Mouse (Mus musculus) left cerebral cortex, adult 8-10 months (tissue): ENCODE results near the gene Sult6b2. TPM values are rescaled to one million over a fixed set of nuclear protein-coding genes. Genes with fewer than 3 reads are reported as not detected.

Experiments
- DNase-seq, 2 experiments: peaks; one replicate each; pipeline ENCODE4 v3.0.0; 2022; ENCODE audit warnings: low spot score in 2 of 2
- total RNA-seq, 4 experiments: library from RNA; stranded (reverse); gene quantifications; 2 replicates each; pipeline ENCODE4 v1.2.4; 2022

The Sult6b2 gene
- total RNA-seq, 4 experiments from 2014 or later, result 0.16 to 0.30 (median 0.25) TPM; not detected in 1

DNA sequence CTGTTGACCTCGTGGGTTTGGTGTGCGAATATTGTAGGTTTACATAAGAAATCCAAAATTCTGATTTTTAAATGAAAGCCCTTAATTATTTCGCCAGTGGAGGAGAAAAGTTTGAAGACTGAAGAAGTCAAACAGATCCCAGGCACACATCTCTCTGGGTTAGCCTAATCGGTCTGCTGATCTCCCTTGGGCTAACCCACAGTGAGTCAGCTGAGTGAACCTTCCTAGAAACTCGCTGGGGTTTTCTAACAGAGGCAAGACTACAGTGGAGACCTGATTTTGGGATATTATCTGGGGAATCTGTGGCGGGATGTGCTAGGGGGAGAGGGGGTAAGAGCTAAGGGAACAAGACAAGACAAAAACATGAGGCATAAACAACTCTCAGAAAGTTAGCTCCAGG is 5.9 kb upstream of the Sult6b2 start:
- no peak for DNase-seq

DNA sequence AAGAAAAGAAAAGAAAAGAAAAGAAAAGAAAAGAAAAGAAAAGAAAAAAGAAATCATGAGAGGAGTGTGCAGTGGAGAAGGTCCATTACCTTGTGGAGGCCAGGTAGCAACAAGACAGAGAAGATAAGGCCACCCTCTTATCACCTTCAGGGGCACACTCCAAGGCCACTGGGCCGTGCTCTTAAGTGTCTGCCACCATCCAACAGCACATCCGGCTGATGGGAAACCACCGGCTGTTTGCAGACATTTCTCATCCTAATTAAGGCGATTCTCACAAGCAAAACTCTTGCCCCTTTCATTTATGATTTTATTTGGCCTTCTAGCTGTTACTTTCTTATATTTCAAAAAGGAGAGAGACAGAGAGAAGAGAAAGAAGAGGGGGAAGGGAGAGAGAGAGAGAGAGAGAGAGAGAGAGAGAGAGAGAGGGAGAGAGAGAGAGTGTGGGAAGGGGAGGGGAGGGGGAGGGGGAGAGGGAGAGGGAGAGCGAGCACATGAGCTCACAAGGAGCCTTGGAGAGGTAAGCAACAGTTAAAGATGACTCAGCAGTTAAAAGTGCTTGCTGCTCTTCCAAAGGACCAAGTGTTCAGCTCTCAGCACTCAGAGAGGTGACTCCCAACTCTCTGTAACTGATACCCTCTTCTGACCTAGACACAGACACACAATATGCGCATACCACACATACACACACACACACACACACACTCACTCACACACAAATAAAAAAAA is 5.2 kb upstream of the Sult6b2 start:
- no peak for DNase-seq

DNA sequence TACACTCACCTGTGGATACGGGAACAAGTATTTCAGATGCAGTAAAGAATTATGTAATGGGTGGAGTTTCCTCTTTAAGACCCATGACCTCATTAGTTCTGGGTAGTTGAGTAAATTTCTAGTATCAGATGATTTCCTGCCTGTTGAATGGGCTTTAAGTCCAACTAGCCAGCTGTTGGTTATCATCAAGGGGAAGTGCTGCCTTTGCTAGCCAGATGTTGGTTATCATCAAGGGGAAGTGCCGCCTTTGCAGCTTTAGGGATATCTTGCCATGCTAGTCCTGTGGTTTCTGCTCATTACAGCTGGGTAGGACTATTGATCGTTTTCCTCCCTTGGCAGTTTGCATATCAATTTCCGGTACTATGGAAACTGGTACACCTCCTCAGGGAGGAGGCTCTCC is 2.0 kb upstream of the Sult6b2 start:
- DNase-seq, result no peak

DNA sequence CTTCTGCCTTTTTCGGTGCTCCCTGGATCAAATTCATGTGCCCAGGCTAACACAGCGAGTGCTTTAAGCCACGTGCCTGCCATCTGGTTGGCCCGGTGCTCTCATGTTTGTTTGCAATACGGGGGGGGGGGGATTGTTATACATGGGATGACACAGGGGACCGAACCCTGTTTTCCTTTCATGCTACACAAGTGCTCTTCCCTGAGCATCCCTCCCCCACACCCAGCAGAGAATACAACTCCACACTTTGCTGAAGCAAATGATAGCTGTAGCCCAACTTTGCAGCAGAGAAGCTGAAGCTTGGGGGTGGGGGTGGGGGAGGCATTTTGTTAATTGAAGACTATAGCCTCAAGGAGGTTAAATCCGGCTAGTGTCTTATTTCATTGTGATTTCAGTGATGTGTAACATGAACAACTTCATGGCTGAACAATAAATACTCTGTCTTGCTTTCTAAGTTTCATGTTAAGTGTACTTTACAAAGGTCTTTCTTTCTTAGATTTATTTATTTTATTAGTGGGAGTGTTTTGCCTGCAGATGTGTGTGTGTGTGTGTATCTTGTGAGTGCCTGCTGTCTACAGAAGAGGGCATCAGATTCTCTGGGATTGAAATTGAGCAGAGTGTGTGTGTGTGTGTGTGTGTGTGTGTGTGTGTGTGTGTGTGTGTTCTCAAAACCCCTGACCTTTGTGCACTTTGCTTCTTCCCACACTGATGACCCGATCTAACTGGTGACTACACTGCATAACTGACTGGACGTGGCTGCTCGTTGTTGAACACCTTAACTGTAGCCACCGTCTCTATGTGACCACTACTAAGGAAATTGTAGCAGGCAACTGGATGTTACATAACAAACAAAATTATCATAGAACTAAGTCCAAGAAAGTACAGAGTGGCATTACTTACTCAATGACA is 1.4 kb downstream of the Sult6b2 start:
- no peak for DNase-seq

DNA sequence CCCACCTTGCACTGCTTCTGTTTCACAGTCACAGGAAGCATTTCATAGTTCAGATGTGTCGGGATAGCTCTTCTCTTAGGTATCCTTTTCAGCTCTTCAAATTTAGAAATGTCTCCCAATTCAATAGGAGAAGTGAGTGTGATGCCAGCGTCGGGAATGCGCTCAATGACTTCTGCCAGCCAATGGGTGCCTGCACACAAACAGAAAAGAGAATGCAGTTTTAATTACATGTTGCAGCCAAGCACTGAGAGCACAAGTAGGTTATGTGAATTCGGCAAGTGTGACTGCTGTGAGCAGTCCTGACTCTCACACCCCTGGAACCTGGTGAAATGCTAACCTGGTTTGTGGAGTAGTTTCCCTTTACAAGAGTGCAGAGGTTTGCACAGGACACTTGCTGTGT is 2.6 kb downstream of the Sult6b2 start:
- DNase-seq, result no peak

DNA sequence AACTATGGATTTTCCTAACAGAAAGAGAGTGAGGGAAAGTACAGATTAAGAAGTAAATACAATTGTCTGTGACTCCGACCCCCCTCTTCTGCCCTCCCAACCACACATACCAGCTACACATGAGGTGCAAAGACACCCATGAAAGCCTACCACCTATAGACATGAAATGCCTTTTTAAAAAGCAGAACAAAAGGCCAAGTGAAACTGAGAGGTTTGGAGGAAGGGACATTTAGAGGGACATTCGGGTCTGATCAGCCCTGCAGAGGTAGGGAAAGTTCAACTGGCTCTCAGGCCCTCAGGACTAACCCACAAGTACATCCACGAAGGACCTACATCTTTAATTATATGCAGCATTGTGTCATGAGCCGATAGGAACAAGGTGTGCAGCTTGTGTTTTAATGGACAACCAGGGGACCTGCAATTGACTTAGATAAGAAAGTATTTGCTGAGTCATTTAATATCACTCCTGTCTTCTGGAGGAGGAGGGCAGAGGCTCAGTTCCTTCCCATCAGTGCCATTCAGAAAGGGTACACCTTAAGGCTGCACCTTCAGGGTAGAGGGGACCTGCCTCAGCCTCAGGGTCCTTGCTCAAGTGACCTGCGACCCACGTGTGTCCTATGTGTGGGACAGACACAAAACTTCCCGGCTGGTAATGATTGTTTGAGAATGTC is 4.5 kb downstream of the Sult6b2 start:
- no peak for DNase-seq

DNA sequence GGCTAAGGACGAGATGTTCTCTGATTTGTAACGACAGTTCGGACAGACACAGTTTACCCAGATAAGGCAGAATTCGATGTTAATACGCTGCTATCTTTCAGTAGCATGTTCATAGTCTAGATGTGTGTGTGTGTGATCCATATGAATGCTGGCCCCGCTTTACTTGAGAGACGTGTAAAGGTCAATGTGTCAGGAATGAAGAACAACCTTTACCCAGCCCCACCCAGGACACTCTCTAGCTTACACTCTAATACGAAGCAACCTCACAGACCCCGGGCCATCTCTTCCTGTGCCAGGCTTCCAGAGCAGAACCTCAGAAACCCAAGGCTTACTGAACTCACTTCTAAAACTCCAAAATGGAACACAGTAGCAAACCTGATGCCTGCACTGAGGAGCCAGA is 5.5 kb downstream of the Sult6b2 start:
- DNase-seq, result no peak

DNA sequence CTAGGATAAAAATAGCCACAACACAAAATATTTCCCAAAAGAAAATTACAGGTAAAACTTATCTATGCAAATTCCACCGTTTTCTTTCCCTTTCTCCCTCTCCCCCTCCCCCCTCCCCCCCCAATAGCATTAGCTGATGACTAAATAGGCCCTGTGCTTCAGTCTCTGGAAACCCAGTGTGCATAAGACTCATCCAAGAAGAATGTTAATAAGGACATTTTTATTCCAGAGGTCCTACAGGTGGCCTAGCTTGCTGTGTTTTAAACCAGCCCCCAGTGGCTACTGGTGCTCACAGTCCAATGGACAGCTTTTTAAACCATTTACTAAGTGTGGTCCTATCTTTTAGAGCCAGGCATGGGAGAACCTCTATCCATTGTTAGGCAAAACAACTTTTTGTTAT is 6.3 kb downstream of the Sult6b2 start:
- DNase-seq, result no peak

DNA sequence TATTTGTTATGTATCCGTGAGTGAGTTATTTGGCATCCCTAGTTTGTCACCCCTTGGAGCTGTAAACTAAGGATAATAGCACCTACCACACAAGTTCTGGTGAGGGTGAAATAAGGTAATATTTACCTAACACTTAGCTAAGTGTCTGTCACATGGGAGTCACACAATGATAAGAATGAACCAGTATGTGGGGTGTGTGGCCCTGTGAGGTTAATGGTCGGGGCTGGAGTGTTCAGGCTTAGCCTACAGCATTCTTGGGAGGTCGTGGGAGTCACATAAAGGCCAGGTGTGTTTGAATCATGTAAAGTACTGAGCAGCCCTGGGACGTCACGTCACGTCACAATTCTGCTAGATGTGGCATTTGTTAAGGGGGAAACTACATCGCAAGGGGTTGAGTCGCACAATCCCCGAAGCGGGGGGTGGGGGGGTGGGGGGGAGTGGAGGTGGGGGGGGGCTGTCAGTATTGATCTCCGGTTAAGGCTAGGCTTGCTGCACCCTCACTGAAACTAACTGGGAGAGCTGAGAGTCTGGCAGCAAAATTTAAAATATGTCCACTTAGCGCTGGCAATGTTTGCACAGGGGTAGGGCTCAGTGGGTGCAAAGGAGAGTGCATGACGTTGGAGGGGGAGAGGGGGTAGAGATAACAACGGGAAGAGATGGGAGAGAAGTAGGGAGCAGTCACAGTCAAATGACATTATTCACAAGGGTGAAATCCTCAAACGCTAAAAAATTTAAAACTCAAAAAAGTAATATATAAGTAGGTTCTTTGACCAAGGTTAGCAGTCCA is 8.5 kb downstream of the Sult6b2 start:
- DNase-seq, result no peak

DNA sequence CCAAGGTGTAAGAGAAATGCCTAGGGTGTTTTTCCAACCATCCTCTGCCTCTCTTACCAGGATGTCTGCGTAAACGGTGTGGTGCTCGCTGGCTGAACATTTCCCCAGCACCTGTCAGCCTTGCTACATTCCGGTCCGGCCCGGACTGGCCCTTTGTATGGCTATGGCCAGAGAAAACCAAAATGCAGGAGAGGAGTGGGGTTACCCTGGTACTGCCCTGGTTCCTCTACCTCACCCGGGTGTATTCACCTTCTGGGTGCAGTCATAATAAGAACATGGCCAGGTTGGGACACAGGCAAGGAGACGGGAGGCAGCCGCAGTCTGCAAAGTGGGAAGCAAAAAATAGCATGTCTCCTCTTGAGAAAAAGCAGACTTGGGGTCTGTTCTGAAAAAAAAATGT is 9.2 kb downstream of the Sult6b2 start:
- DNase-seq, result no peak

DNA sequence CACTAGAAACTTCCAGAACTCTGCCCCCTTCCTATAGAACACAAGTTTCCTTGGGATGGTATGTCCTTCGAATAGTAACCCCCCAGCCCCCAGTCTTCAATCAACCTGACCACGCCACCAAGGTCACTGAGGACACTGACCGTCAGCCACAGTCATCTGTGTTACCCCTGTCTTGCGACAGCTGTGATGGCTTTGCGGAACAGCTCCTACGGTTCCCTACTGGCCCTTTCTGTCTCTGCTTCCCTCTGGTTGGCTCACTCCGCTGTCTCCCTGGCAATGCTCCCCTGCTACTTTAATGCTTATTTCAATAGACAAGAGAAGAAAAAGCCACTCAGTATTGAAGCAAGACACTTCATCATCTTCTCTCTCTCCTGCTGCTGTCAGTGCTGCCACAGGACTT is 10.8 kb downstream of the Sult6b2 start:
- DNase-seq, result no peak

DNA sequence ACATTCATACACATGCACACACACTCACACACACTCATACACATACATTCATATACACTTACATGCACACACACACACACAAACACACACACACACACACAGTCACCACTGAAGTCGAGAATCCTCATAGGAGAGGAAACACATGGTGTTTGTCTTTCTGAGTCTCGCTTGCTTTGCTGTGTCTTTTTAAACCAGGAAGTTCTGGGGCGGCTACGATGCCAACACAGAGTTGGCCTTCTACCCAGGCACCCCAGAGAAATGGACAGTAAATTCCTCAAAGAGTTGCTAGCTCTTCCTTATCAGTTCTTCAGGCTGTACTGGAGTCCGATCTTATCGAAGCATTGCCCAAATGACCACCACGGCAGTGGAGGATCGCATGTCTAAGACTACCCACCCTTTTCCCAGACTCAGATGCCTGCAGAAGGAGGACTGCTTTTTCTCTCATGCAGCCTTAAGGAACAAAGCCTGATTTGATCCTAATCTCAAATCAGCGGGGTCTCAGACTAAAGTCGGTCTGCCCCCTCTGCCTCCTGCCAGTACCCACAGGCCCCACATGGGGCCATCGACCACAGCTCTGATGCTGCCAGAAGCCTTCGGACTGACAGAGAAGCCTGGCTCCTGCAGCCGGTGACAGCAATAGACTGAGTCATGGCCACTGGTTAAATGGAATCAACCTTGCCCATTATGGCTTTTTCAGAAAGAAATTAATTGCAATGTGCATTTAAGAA is 11.9 kb downstream of the Sult6b2 start:
- DNase-seq, result no peak

DNA sequence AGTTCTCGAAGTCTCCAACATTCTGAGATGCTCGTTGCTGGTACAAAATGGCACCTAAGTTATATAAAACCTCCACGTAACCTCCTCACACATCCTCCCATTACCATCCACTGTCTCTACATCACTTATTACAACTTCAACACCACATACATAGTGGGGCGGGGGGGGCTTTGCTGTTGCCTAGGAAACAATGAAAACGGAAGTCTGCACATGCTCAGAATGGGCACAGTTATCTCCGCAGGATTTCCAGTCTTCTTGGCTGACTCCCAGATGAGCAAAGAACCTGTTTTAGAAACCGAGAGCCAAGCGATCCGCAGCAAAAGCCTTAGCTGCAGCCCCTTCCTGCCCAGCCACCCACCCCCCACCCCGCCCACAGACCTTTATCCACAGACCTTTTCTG is 14.6 kb downstream of the Sult6b2 start:
- DNase-seq, result no peak

DNA sequence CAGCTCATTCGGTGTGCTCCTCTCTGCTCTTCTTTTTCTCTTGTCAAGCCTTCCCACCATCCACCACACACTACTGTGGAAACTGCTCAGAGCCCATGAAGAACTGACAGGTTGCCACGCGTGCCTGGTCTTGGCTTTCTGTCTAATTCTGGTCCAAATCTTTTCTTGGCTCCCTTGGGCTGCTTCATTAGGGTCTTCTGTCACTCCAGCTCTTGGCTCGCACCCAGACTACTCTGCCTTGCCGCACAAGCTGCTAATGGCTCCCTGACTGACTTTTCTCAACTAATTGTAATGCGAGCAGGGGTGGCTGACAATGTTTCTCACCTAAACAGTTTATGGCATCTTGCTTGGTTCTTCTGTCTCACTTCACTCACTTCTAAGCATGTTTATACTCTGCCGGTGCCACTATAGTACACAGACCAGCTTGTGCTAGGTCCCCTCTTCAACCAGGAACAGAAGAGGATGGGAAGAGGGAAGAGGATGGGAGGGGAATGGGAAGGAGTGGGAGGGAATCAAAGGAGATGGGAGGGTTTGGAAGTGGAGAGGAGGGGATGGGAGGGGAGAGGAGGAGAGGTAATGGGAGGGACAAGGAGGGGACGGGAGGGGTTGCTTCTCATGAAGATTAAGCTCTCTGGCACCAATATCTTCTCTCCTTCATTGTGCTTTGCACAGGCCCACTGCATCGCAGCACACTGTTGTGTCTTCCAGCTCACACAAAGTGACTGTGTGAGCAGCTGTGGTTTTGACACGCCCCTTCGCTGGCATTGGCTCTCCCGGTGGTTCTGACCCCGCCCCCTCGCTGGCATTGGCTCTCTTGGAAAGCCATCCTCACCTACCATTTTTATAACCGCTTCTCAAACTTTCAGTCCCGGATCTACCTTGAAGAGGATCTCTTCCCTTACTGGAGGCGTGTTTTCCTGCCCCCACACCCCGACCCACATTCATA is 16.0 kb downstream of the Sult6b2 start:
- DNase-seq, result no peak

DNA sequence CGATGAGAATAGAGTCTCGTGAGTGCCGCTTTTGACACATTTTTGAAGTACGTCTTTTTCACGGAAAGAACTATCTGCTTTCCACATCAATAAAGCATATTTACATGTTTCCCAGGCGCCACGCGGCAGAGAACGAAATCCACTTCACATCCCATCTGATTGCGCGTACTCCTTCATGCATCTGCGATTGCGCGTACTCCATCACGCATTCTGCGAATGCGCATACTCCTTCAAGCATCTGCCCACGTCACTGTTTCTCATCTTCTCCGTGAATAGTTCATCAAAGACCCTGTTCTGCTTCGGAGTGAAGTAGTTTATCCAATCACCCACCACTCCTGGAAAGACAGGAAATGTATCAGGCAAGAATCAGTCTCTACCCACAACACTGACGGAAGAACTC is 18.2 kb downstream of the Sult6b2 start:
- no peak for DNase-seq

DNA sequence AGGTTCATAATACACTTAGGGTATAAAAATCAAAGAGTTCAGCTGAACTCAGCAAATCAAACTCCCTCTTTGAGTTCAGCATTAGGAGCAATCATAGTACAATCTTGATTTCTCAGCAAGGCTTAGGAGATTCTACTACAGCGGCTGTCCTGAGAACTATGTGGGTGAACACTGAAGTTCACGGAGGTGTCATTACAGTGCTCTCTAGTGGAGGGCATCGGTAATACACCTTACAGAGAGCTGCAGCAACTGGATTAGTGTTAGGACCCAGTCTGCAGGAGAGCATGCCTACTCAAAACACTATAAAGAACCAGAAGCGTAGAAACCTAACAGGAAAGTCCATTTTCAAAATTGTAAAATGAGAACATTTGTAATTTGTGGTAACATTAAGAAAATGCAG is 19.0 kb downstream of the Sult6b2 start:
- DNase-seq, result no peak

DNA sequence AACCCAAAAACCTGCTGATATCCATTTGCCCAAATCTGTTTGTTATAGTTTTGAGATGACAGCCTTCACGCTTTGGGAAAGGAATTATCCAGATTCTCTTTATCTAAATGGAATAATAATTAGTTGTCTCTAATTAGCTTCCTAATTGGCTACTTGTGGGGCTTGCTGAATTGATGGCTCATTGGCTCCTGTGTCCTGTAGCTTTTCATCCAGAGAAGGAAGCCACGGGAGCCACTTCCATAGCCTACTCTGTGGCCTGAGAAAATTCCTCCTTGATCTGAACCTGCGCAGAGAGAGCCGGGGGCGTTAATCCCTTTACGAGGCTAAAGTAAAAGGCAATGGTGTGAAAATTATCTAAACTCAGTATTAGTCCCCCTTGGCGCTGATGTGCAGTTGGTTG is 23.0 kb downstream of the Sult6b2 start:
- DNase-seq, result no peak

DNA sequence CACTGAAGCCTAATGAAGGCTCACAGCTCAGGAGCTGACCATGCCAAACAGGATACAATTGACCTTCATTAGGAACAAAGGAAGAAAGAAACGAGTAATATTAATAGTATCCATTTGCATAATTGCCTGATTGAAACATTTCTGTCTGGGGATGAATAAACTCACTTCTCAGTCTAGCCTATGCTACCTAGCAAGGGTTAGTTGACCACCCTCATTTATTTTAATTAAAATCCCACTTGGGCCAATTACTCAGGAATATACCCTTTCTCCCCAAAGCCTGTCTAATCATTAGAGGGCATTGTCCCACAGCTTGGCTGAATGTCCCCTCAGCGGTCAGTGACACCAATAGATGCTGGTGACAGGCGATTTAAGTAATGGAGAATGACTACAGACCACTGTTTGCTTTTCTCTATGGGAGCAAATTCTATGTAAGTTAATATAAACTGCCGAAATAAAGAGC is 23.7 kb downstream of the Sult6b2 start:
- no peak for DNase-seq

DNA sequence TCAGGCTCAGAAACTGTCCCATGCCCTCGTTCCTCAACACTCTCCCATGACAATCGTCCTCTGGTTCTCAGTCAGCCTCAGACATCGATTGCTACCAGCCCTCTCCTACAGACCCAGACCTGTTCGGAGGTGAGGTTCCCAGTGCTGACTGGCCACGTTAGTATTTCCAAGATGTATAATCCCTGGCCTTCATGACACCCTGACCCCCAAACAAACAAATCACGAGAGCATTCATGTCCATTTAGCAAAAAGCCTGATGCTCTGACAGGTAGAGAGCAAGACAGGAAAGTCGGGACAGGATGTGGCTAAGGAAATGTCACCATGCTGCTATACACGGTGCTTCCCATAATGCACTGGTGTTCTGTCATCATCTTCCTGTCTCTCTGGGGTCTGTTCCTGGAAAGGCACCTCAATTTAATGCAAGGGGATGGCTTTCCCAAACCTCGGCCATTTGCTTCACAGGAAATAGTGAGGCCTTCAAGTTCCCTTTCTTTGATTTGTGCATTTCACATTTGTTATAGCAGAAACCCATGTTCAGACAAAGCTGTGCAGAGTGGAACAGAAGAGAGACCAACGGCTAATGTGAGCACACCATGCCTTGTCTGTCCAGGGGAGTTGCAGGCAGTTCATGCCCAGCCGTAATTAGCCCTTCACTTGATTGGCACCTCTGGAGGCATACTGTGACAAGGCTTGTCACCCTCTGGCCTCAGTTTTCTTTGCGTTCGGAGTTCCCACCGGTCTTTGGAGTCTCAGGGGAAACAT is 24.3 kb downstream of the Sult6b2 start:
- no peak for DNase-seq
